Mouse (Mus musculus) neural tube, embryonic 14.5 days (tissue): Measurements from ENCODE around the gene Hnrnph1. TPM values are rescaled to one million over a fixed set of nuclear protein-coding genes. Genes with fewer than 3 reads are reported as not detected.

Experiments
- ATAC-seq: fragments of 200-750 bp; cut with Nextera tagmentation; 2 replicates; pipeline ENCODE4 v1.8.0; 2017; ENCODE audit warnings: low read depth, mild to moderate bottlenecking, moderate TSS enrichment, moderate library complexity
- H3K27ac ChIP-seq: fragments of 300-500 bp; sonication (generic); 2 replicates; pipeline ENCODE4 v1.5.1; 2014; ENCODE audit warnings: low read depth, mild to moderate bottlenecking, control low read depth, low read length, moderate library complexity, mixed read lengths
- H3K27me3 ChIP-seq: fragments of 300-500 bp; sonication (generic); 2 replicates; pipeline ENCODE4 v1.6.1; 2014; ENCODE audit warnings: low read length; ENCODE audit not compliant: control insufficient read depth, insufficient read depth
- H3K36me3 ChIP-seq: fragments of 300-500 bp; sonication (generic); 2 replicates; pipeline ENCODE4 v1.6.1; 2014; ENCODE audit warnings: low read length, mixed read lengths; ENCODE audit not compliant: control insufficient read depth, insufficient read depth
- H3K4me1 ChIP-seq: fragments of 300-500 bp; sonication (generic); 2 replicates; pipeline ENCODE4 v1.6.1; 2014; ENCODE audit warnings: low read length; ENCODE audit not compliant: control insufficient read depth, insufficient read depth
- H3K4me2 ChIP-seq: fragments of 300-500 bp; sonication (generic); 2 replicates; pipeline ENCODE4 v1.6.1; 2014; ENCODE audit warnings: mild to moderate bottlenecking, low read depth, low read length, control low read depth
- H3K4me3 ChIP-seq: fragments of 300-500 bp; sonication (generic); 2 replicates; pipeline ENCODE4 v1.5.1; 2014; ENCODE audit warnings: low read depth, low read length, control low read depth, mixed read lengths
- H3K9ac ChIP-seq: fragments of 300-500 bp; sonication (generic); replicated peaks from 2 replicates; pipeline ENCODE4 v1.6.1; 2014; ENCODE audit warnings: low read depth, mild to moderate bottlenecking, control low read depth, low read length, mixed read lengths
- H3K9me3 ChIP-seq: fragments of 300-500 bp; sonication (generic); 2 replicates; pipeline ENCODE4 v1.6.1; 2016; ENCODE audit warnings: low read length; ENCODE audit not compliant: control insufficient read depth
- WGBS: fragments of 180-500 bp; shearing (Covaris S2); extraction: QIAGEN DNeasy Blood & Tissue Kit; methylation state at CpG from one replicate; pipeline ENCODE4 v1.1.7; 2014; 5-methylcytosine and 5-hydroxymethylcytosine counted together
- microRNA counts: library from miRNA; unstranded; fragments of <30 nt; microRNA quantifications from one replicate; lab custom pipeline; 2016
- microRNA-seq: library from miRNA; unstranded; fragments of <30 nt; microRNA quantifications from one replicate; pipeline ENCODE4, GENCODE M21; 2016
- polyA plus RNA-seq: library from polyadenylated mRNA; unstranded; fragments of >200 nt; fragmentation: Nextera tagmentation; extraction: Ambion mirVana; gene quantifications from 2 replicates; pipeline ENCODE4 v1.2.1, GENCODE M21; 2014

Hnrnph1 gene
- polyA plus RNA-seq, 1 experiment from 2014 or later: 441 TPM

- WGBS: 95% methylated on average over 3 of the region's 3 CpGs
- Histone ChIP-seq H3K9ac (no peak overlapping the region), H3K4me2 (no peak overlapping the region), H3K9me3 (no peaks in the 10 kb centered on the region), H3K4me3 (no peak overlapping the region), H3K27ac (no peak overlapping the region), H3K4me1 (0 out of 2 replicates have a peak, but pooled peaks cover 7% of the 10 kb centered on the region), H3K27me3 (no peaks in the 10 kb centered on the region), H3K36me3 (no peaks in the 10 kb centered on the region)
- no peak for ATAC-seq
These were observed 55.3 kb downstream of the Hnrnph1 start for GRCm38 (mm10) chr11:50432069-50432440.

GRCm38 (mm10) chr11:50432896-50433295, 56.1 kb downstream of the Hnrnph1 start:
- ATAC-seq: no peak
- no peak overlapping the region for H3K9ac ChIP-seq
- WGBS: 93% methylated on average over 5 of the region's 5 CpGs
- H3K27me3 ChIP-seq: no peaks in the 10 kb centered on the region
- no peaks in the 10 kb centered on the region for H3K9me3 ChIP-seq
- no peaks in the 10 kb centered on the region for H3K36me3 ChIP-seq
- H3K4me3 ChIP-seq: no peak overlapping the region
- no peak overlapping the region for H3K4me2 ChIP-seq
- H3K4me1 ChIP-seq: 0 out of 2 replicates have a peak, but pooled peaks cover 7% of the 10 kb centered on the region
- no peak overlapping the region for H3K27ac ChIP-seq

MicroRNAs within 50 kb of the gene (microRNA counts, 519-probe panel; counts per million panel counts)
- 3,245 counts per million, percentile 23 among the panel's probes with 10 or more counts for microRNA mmu-miR-804 (lab: Ali Mortazavi, UCI)

Small RNA genes lying within 50 kb of the gene (microRNA-seq; reads per million reads assigned to microRNA genes)
- not detected for gene Mir804

Other genes starting within 250 kb of the Hnrnph1 start
- gene Tbc1d9b, start 245.6 kb upstream of the Hnrnph1 start, polyA plus RNA-seq: 30.3 and 42.5 TPM in 2 replicates
- 38.1 and 48.3 TPM in 2 replicates for gene Mrnip, start 202.5 kb upstream of the Hnrnph1 start, polyA plus RNA-seq
- 377 and 383 TPM in 2 replicates for gene Sqstm1, start 166.2 kb upstream of the Hnrnph1 start, polyA plus RNA-seq
- 52.0 and 53.6 TPM in 2 replicates for gene Mgat4b, start 166.1 kb upstream of the Hnrnph1 start, polyA plus RNA-seq
- gene Ltc4s, start 138.4 kb upstream of the Hnrnph1 start, polyA plus RNA-seq: 1.3 and 3.3 TPM in 2 replicates
- 3.5 and 4.4 TPM in 2 replicates for gene Maml1, start 84.7 kb upstream of the Hnrnph1 start, polyA plus RNA-seq
- gene Canx, start 51.3 kb upstream of the Hnrnph1 start, polyA plus RNA-seq: 205 and 227 TPM in 2 replicates
- gene Cby3, start 22.5 kb upstream of the Hnrnph1 start, polyA plus RNA-seq: 0.81 and 0.92 TPM in 2 replicates
- gene Rufy1, start 54.1 kb downstream of the Hnrnph1 start, polyA plus RNA-seq: 25.6 and 31.9 TPM in 2 replicates
- gene Adamts2, start 225.1 kb downstream of the Hnrnph1 start, polyA plus RNA-seq: 2.4 and 5.7 TPM in 2 replicates